Mouse (Mus musculus) erythroblast, adult 5-6 weeks (primary cell): ENCODE data around the gene Neu4. TPM values are rescaled to one million over a fixed set of nuclear protein-coding genes. Genes with fewer than 3 reads are reported as not detected.
"Not testable (repeated sequence)": the region's sequence is repeated elsewhere in the genome, so short reads cannot be mapped to it uniquely, and the experiment has no call there.

ENCODE experiments used
- ATAC-seq: replicated peaks from 2 replicates; pipeline ENCODE4 v1.8.0; 2016; ENCODE audit warnings: moderate number of reproducible peaks, mild to moderate bottlenecking, moderate TSS enrichment, inconsistent platforms; ENCODE audit not compliant: poor library complexity, low FRiP score, severe bottlenecking
- total RNA-seq, 2 experiments: library from RNA; stranded (forward) in 1 of 2; stranded (reverse) in 1 of 2; fragments of 150-400 nt in 1 of 2; fragments of 200-764, 138-1000 nt in 1 of 2; gene quantifications; 2 replicates each; pipeline versions ENCODE4 v1.2.3 to v1.2.4; 2015 to 2017; ENCODE audit warnings: low replicate concordance in 2 of 2

Gene Neu4
- total RNA-seq, 2 experiments from 2014 or later, result not detected

DNA sequence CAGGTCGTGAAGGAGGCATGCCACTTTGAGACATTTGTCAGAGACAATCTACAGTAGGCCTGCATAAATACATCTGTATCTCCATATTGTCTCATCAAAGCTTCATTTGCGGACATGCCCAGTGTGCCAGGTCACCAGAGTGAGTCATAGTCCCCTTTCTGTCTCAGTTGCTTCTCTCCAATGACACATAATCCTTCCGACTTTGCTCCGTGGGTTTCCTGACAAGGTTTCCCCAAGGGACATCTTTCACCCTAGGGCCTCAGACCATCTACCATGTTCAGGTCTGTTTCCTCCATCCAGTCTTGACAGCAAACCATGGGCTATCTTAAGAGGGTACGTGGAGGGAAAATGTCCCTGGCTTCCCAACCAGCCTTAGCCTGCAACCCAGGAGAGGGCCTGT is 30.9 kb downstream of the Neu4 start:
- ATAC-seq, result no peak

- ATAC-seq, result no peak
These were observed 32.1 kb downstream of the Neu4 start, which contains the start of gene Pdcd1 for GRCm38 (mm10) chr1:94052373-94052772. Gene Pdcd1, minus strand, starts transcription at chr1:94052553.

DNA sequence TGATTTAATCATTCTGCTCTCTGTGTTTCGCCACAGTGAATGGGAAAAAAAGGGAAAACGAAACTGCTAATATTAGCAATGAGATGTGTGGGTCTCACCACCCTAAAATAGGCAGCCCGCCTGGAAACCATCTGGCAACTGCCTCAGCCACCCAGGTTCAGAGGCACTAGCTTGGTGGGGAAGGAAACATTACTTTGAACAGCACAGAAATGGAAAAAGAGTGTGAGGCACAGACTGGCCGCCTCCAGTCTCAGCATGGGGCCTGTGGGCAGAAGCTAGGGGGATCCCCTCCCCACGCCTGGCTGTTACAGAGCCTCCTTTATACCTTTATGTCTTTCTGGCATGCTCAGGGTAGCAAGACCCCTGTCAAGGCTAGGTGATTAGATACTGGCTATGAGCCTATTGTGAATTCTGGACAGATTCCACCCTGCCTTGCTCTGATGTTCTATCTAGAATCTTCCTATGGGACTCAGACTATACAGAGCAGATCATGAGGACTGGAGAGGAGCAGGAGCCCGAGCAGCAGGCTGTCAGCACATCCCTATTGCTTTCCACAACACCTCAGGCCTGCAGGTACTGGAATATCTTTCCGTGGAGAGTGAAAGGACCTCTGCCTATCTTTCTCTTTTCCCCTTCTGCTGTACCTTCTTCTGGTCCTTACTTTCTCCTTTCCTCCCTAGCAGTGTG is 33.4 kb downstream of the Neu4 start:
- no peak for ATAC-seq

GRCm38 (mm10) chr1:94054481-94054880 is 34.2 kb downstream of the Neu4 start:
- no peak for ATAC-seq

GRCm38 (mm10) chr1:94055966-94056365 is 35.7 kb downstream of the Neu4 start:
- no peak for ATAC-seq

DNA sequence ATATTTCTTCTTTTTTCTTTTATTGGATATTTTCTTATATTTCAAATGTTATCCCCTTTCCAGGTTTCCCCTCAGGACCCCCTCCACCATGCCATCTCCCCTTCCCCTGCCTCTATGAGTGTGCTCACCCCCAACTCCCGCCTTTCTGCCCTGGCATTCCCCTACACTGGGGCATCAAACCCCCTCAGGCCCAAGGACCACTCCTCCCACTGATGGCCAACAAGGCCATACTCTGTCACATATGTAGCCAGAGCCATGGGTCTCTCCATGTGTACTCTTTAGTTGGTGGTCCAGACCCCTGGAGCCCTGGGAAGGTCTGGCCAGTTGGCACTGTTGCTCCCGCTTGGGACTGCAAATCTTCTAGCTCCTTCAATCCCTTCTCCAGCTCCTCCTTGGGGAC is 37.1 kb downstream of the Neu4 start:
- ATAC-seq, result no peak

GRCm38 (mm10) chr1:94058281-94058680 is 38.0 kb downstream of the Neu4 start:
- ATAC-seq, result not testable (repeated sequence)

- no peak for ATAC-seq
These were observed 54.5 kb downstream of the Neu4 start for GRCm38 (mm10) chr1:94074756-94075155.

DNA sequence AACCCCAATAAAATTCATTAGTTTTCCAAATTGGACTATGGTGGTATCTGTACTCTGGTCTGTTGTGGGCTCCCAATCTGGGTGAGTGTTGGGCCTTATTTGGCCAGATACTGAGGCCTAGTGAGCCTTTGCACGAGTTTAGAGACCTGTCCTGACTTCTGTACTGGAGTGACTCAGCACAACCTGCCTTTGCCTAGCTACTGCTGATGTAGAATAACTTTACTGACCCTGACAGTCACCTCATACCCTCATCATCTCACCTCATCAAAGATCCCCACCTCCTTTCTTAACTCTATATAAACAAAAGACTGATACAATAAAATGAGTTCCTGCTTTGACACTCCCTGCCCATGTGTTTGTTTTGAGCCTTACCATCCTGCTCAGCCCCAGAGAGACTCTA is 56.5 kb downstream of the Neu4 start:
- ATAC-seq, result no peak

Other genes with a start within 250 kb of the Neu4 start
- gene Dtymk, start 218.5 kb upstream of the Neu4 start, total RNA-seq (2015; ENCODE audit: low replicate concordance), result 41.9 and 43.5 TPM in 2 replicates
- 33.8 and 74.4 TPM in 2 replicates for gene Dtymk, start 218.5 kb upstream of the Neu4 start, total RNA-seq (2017; ENCODE audit: low replicate concordance)
- gene Ing5, start 216.5 kb upstream of the Neu4 start, total RNA-seq (2015; ENCODE audit: low replicate concordance), result 2.9 and 4.4 TPM in 2 replicates
- 7.5 and 11.7 TPM in 2 replicates for gene Ing5, start 216.5 kb upstream of the Neu4 start, total RNA-seq (2017; ENCODE audit: low replicate concordance)
- 7.9 and 12.5 TPM in 2 replicates for gene D2hgdh, start 195.5 kb upstream of the Neu4 start, total RNA-seq (2015; ENCODE audit: low replicate concordance)
- gene D2hgdh, start 195.5 kb upstream of the Neu4 start, total RNA-seq (2017; ENCODE audit: low replicate concordance), result 11.8 and 13.6 TPM in 2 replicates
- gene Gal3st2, start 159.1 kb upstream of the Neu4 start, total RNA-seq (2015; ENCODE audit: low replicate concordance), result not detected in 2 replicates
- gene Gal3st2, start 159.1 kb upstream of the Neu4 start, total RNA-seq (2017; ENCODE audit: low replicate concordance), result not detected in 2 replicates
- not detected in 2 replicates for gene Gal3st2b, start 102.1 kb upstream of the Neu4 start, total RNA-seq (2015; ENCODE audit: low replicate concordance)
- not detected in 2 replicates for gene Gal3st2b, start 102.1 kb upstream of the Neu4 start, total RNA-seq (2017; ENCODE audit: low replicate concordance)
- not detected in 2 replicates for gene Gal3st2c, start 29.9 kb upstream of the Neu4 start, total RNA-seq (2015; ENCODE audit: low replicate concordance)
- 0.14 TPM in 1 of 2 replicates, not detected in the other for gene Gal3st2c, start 29.9 kb upstream of the Neu4 start, total RNA-seq (2017; ENCODE audit: low replicate concordance)
- not detected in 2 replicates for gene Pdcd1, start 32.1 kb downstream of the Neu4 start, total RNA-seq (2015; ENCODE audit: low replicate concordance)
- not detected in 2 replicates for gene Pdcd1, start 32.1 kb downstream of the Neu4 start, total RNA-seq (2017; ENCODE audit: low replicate concordance)